Mouse (Mus musculus) Patski (cell line): Measurements from ENCODE around the gene Olfr1362. TPM values are rescaled to one million over a fixed set of nuclear protein-coding genes. Genes with fewer than 3 reads are reported as not detected.

Source experiments
- ATAC-seq: fragments of 100-300 bp; one replicate; pipeline ENCODE4 v1.8.0; 2021
- CTCF ChIA-PET: fragments of 350-600 bp; sonication (Branson Sonifier 250); formaldehyde crosslinking; loops from one replicate; lab custom pipeline; 2022; ENCODE audit warnings: inconsistent platforms; lab: Charles Lee
- POLR2A ChIA-PET: fragments of 350-600 bp; sonication (Branson Sonifier 250); formaldehyde crosslinking; loops from one replicate; lab custom pipeline; 2022; ENCODE audit warnings: antibody characterized with exemption, inconsistent platforms; lab: Charles Lee
- DNase-seq: peaks from one replicate; pipeline ENCODE4 v3.0.0-alpha.2; 2011; ENCODE audit warnings: low read depth, low spot score
- H3K27me3 ChIP-seq: fragments of 371-371 bp; one replicate; pipeline ENCODE4 v1.5.1; 2021
- CTCF ChIP-seq: fragments of 100-300 bp; IDR thresholded peaks from one replicate; pipeline ENCODE4 v1.5.1; 2021
- in situ Hi-C: fragments of 300-500 bp; cut with MboI; formaldehyde crosslinking; loops from 3 replicates; pipeline ENCODE4 v1.11.1; 2018; ENCODE audit warnings: low pct_unique_long_range_greater_than_20kb, mixed read lengths
- polyA plus RNA-seq: library from polyadenylated mRNA; unstranded; gene quantifications from one replicate; pipeline ENCODE4 v1.2.3, GENCODE M21; 2021

Olfr1362 gene
- not detected for polyA plus RNA-seq

DNA sequence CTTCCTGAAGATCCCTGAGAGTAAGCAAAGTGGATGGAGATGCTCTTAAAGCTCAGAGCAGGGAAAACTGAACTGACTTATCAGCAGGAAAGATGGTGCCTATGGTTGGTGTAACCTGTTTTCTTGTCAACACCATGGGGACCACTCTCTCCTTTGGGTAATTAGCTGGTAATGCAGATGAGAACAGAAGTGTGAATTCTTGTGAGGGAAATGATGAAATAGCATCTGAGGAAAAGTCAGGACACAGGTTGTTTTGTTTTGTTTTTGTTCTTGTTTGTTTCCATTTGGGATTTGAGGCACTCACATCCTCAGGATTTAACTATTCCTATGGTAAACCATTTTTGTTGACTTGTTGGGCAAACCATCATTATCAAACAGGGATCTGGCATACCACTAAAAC, at the start of gene Olfr1362:
Olfr1362 (minus strand) TSS at position 101 of the 400 bp plus-strand sequence.
- in situ Hi-C loops, result no loop called here
- TF ChIP-seq CTCF, result no peak
- ATAC-seq (no peak), DNase-seq (no peak)
- ChIA-PET POLR2A (no interaction called here), CTCF (no interaction called here)
- peaks cover 8% of the 10 kb centered on the region for H3K27me3 ChIP-seq

DNA sequence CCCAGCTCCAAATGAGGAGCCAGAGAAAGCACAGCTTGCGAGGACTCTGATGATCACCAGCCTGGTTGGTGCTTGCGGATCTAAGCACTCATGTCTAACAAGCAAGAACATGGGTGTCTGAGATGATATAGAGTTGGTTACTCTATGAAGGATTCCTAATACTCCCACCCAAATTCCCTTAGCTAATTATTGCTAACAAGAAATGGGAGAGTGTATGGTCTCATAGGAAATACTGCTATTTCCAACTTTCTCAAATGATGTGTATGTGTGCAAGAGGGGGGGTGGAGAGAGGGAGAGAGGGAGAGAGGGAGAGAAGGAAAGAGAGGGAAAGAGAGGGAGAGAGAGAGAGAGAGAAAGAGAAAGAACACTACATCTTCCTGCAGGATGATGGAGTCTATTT, 49.5 kb upstream of the Olfr1362 start, which contains the start of gene Olfr1361:
Olfr1361 (minus strand) TSS at position 101 of the 400 bp plus-strand sequence.
- no peak for DNase-seq
- in situ Hi-C loops, result no loop called here
- no peak for ATAC-seq
- ChIA-PET POLR2A (interaction anchor here (0.5 kb wide), 1 partner anchor 371 kb away, joined by 4 read pairs; no protein-coding TSS in a partner anchor), CTCF (no interaction called here)
- peaks cover 45% of the 10 kb centered on the region for H3K27me3 ChIP-seq
- TF ChIP-seq CTCF, result no peak

DNA sequence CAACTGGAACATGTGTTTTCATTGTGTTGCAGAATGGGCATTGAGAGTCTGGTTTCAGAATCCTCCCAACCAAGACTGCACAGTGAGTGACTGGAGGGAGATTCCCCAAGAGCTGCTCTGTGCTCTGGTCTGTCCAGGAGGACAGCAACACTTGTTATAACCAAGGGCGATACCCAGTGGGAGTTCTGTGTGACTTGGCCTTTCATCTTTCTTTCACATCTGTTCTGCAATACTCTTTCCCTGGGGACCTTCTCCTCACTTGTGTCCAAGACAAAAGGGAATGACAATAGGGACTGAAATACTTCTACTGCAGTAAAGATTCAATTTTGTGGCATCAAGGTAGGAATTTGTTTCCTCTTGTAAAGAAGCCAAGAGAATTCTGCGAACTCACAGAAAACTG, 28.6 kb upstream of the Olfr1362 start, which contains the start of gene Olfr11:
Olfr11 (minus strand) TSS at position 101 of the 400 bp plus-strand sequence.
- POLR2A ChIA-PET, result no interaction called here
- DNase-seq, result no peak
- CTCF ChIA-PET, result no interaction called here
- in situ Hi-C loops, result no loop called here
- H3K27me3 ChIP-seq, result peaks cover 24% of the 10 kb centered on the region
- ATAC-seq, result no peak
- TF ChIP-seq CTCF, result no peak

DNA sequence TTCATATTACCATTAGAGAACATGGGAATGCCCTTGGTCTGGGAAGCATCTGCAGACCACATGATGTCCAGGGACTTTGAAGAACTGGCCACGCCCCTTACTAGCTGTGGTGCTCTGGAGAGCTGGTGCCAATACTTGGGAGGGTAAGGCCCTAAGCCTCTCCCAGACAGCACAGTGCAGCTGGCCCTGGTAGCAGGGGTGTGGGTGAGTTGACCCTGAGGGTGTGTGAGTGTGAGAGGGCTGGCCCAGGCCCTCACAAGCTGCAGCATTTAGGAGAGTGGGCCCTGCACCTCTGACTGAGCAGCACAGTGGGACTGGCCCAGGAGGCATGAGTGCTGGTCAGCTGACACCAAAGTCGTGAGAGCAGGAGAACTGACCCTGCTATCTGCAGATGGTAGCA, 22.2 kb downstream of the Olfr1362 start:
- ATAC-seq (no peak), DNase-seq (no peak)
- in situ Hi-C loops, result no loop called here
- ChIA-PET POLR2A (no interaction called here), CTCF (no interaction called here)
- H3K27me3 ChIP-seq, result peaks cover 4% of the 10 kb centered on the region
- TF ChIP-seq CTCF, result no peak

DNA sequence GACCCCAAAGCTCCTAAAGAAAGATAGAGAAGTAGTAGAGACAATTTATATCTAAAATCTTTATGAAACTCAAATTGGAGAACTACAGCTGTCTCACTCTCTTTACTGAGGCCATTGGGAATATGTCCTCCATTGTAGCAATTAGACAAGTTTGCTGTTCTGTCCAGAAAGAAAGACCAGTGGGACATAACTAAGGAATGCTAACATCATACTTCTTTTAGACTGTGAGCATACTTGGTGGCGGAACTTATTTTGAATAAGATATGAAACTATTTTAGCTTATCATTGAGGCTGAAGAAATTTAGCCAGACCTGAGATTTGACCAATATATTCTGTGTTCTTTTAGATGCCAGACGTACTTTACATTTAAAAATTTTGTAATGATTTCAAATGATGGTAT, 32.2 kb downstream of the Olfr1362 start, which contains the start of gene Olfr1364:
Olfr1364 (minus strand) TSS at position 101 of the 400 bp plus-strand sequence.
- CTCF ChIA-PET, result no interaction called here
- H3K27me3 ChIP-seq, result peaks cover 14% of the 10 kb centered on the region
- DNase-seq, result no peak
- POLR2A ChIA-PET, result no interaction called here
- no peak for TF ChIP-seq CTCF
- in situ Hi-C loops, result no loop called here
- ATAC-seq, result no peak

Other genes with a start within 250 kb of the Olfr1362 start
- 54.0 TPM for gene Zkscan3, start 211.3 kb downstream of the Olfr1362 start, polyA plus RNA-seq
- 0.17 TPM for gene Pgbd1, start 173.0 kb downstream of the Olfr1362 start, polyA plus RNA-seq
- gene Zscan26, start 160.3 kb downstream of the Olfr1362 start, polyA plus RNA-seq, result 25.5 TPM
- 0.42 TPM for gene Nkapl, start 145.5 kb downstream of the Olfr1362 start, polyA plus RNA-seq
- gene Zkscan4, start 135.1 kb downstream of the Olfr1362 start, polyA plus RNA-seq, result 2.5 TPM
- not detected for gene Gm10065, start 134.6 kb downstream of the Olfr1362 start, polyA plus RNA-seq
- 34.4 TPM for gene AK157302, start 118.8 kb downstream of the Olfr1362 start, polyA plus RNA-seq
- 416 TPM for gene Gm11273, start 112.6 kb downstream of the Olfr1362 start, polyA plus RNA-seq
- 12.5 TPM for gene Zkscan8, start 82.9 kb downstream of the Olfr1362 start, polyA plus RNA-seq
- gene Olfr1366, start 71.2 kb downstream of the Olfr1362 start, polyA plus RNA-seq, result 0.01 TPM
- 0.09 TPM for gene Olfr1535, start 54.1 kb downstream of the Olfr1362 start, polyA plus RNA-seq
- not detected for gene Olfr1364, start 32.3 kb downstream of the Olfr1362 start, polyA plus RNA-seq
- not detected for gene Olfr11, start 28.5 kb upstream of the Olfr1362 start, polyA plus RNA-seq
- not detected for gene Olfr1361, start 49.4 kb upstream of the Olfr1362 start, polyA plus RNA-seq
- gene Olfr1360, start 63.4 kb upstream of the Olfr1362 start, polyA plus RNA-seq, result not detected
- not detected for gene Olfr1359, start 84.1 kb upstream of the Olfr1362 start, polyA plus RNA-seq
- gene Hist1h2bl, start 102.1 kb upstream of the Olfr1362 start, polyA plus RNA-seq, result 1.1 TPM
- not detected for gene Hist1h2ai, start 102.4 kb upstream of the Olfr1362 start, polyA plus RNA-seq
- gene Hist1h3h, start 103.6 kb upstream of the Olfr1362 start, polyA plus RNA-seq, result 4.9 TPM
- not detected for gene Hist1h2bm, start 108.0 kb upstream of the Olfr1362 start, polyA plus RNA-seq
- gene Hist1h4j, start 121.0 kb upstream of the Olfr1362 start, polyA plus RNA-seq, result 1.2 TPM
- gene Hist1h4k, start 136.5 kb upstream of the Olfr1362 start, polyA plus RNA-seq, result 6.5 TPM
- not detected for gene Hist1h2ak, start 139.8 kb upstream of the Olfr1362 start, polyA plus RNA-seq
- gene Hist1h2bn, start 140.1 kb upstream of the Olfr1362 start, polyA plus RNA-seq, result 4.9 TPM
- 1.4 TPM for gene Hist1h1b, start 166.6 kb upstream of the Olfr1362 start, polyA plus RNA-seq
- gene Hist1h3i, start 169.3 kb upstream of the Olfr1362 start, polyA plus RNA-seq, result 1.6 TPM
- gene Hist1h2an, start 173.2 kb upstream of the Olfr1362 start, polyA plus RNA-seq, result 4.5 TPM
- gene Hist1h2bp, start 173.4 kb upstream of the Olfr1362 start, polyA plus RNA-seq, result 0.45 TPM
- gene Hist1h2bq, start 196.2 kb upstream of the Olfr1362 start, polyA plus RNA-seq, result 35.6 TPM
- gene Hist1h2ao, start 196.4 kb upstream of the Olfr1362 start, polyA plus RNA-seq, result not detected
- 1.0 TPM for gene Hist1h4m, start 197.7 kb upstream of the Olfr1362 start, polyA plus RNA-seq
- not detected for gene Hist1h4n, start 218.2 kb upstream of the Olfr1362 start, polyA plus RNA-seq
- 0.60 TPM for gene Hist1h2ap, start 219.5 kb upstream of the Olfr1362 start, polyA plus RNA-seq
- 36.6 TPM for gene Hist1h2br, start 219.7 kb upstream of the Olfr1362 start, polyA plus RNA-seq